Mouse (Mus musculus) CH12.LX (cell line): ENCODE measurements around the gene Emc10.

Source experiments
- CTCF ChIP-seq, 2 experiments: IDR thresholded peaks in 1 of 2; conservative IDR thresholded peaks in 1 of 2; 2 replicates each; pipeline ENCODE4 v1.5.1; 2011 to 2012; ENCODE audit warnings: low read depth in 2 of 2, low read length in 2 of 2, improper control_type of control experiment in 1 of 2, inconsistent platforms in 1 of 2, mild to moderate bottlenecking in 1 of 2, moderate library complexity in 1 of 2
- E2F4 ChIP-seq: IDR thresholded peaks from 2 replicates; pipeline ENCODE4 v1.6.1; 2011; ENCODE audit warnings: low read depth, low read length, improper control_type of control experiment; ENCODE audit not compliant: insufficient replicate concordance
- IRF4 ChIP-seq: IDR thresholded peaks from 2 replicates; pipeline ENCODE4 v1.6.1; 2014; ENCODE audit warnings: low read depth, mild to moderate bottlenecking, inconsistent platforms, low read length, improper control_type of control experiment
- JUN ChIP-seq: IDR thresholded peaks from 2 replicates; pipeline ENCODE4 v1.6.1; 2011; ENCODE audit warnings: low read depth, mild to moderate bottlenecking, low read length, improper control_type of control experiment, moderate library complexity; ENCODE audit not compliant: insufficient read depth
- POLR2A ChIP-seq: IDR thresholded peaks from 2 replicates; pipeline ENCODE4 v1.6.1; 2011; ENCODE audit warnings: low read depth, mild to moderate bottlenecking, improper control_type of control experiment, low read length
- RAD21 ChIP-seq: IDR thresholded peaks from 2 replicates; pipeline ENCODE4 v1.6.1; 2011; ENCODE audit warnings: low read depth, mild to moderate bottlenecking, low read length, improper control_type of control experiment, moderate library complexity
- ZC3H11A ChIP-seq: IDR thresholded peaks from 2 replicates; pipeline ENCODE4 v1.6.1; 2012; ENCODE audit warnings: low read depth, mild to moderate bottlenecking, inconsistent platforms, low read length, improper control_type of control experiment
- ZNF384 ChIP-seq: IDR thresholded peaks from 2 replicates; pipeline ENCODE4 v1.6.1; 2012; ENCODE audit warnings: low read depth, low read length, improper control_type of control experiment, inconsistent platforms

- TF ChIP-seq CTCF (conservative IDR thresholded peaks at IDR 0.05 in 1 of 2, IDR thresholded peaks at IDR 0.05 in 1 of 2; ENCODE audit: low read depth in 2 of 2, low read length in 2 of 2): no peak
- no peak for TF ChIP-seq JUN
- TF ChIP-seq IRF4: no peak
- no peak for TF ChIP-seq E2F4
- no peak for TF ChIP-seq POLR2A
- TF ChIP-seq ZNF384: no peak
- TF ChIP-seq RAD21: no peak
- TF ChIP-seq ZC3H11A: no peak
These were observed 40.0 kb downstream of the Emc10 start for GRCm38 (mm10) chr7:44456302-44456701.
